Mouse (Mus musculus) layer of hippocampus, adult 2 months (tissue): ENCODE measurements at regions not wholly inside any gene's neighbourhood (a gene's known extent, or its start where the extent isn't known, plus 50 kb on each side); places are given as distances from the start of the nearest gene placed in this dataset.

ENCODE experiments used
- DNase-seq, 2 experiments: peaks; one replicate each; pipeline ENCODE4 v3.0.0; 2022; ENCODE audit warnings: low spot score in 2 of 2
- H3K27ac ChIP-seq: fragments of 200-600 bp; 2 replicates; pipeline ENCODE4 v1.8.1; 2022
- H3K4me3 ChIP-seq: fragments of 200-600 bp; 2 replicates; pipeline ENCODE4 v1.8.1; 2022; ENCODE audit warnings: mild to moderate bottlenecking
- CTCF ChIP-seq: fragments of 200-600 bp; conservative IDR thresholded peaks from 2 replicates; pipeline ENCODE4 v1.8.1; 2022; ENCODE audit warnings: antibody characterized with exemption, mild to moderate bottlenecking, moderate library complexity

- H3K27ac ChIP-seq = no peak overlapping the region; the same call in 1 of the 2 replicates
- H3K4me3 ChIP-seq = no peak overlapping the region
- TF ChIP-seq CTCF = no peak
- DNase-seq = peak in 1 of 2 experiments; percentile 16
These were observed 138.0 kb downstream of the Usp46 start for GRCm38 (mm10) chr5:73930205-73930604.

- TF ChIP-seq CTCF = peak; percentile 83
- peak in 1 of 2 experiments; percentile 47 for DNase-seq
- H3K4me3 ChIP-seq = no peak overlapping the region
These were observed 130.4 kb downstream of the Usp46 start for GRCm38 (mm10) chr5:73937799-73938198.

GRCm38 (mm10) chr5:73938450-73938849 is 129.8 kb downstream of the Usp46 start:
- TF ChIP-seq CTCF = peak; percentile 63
- no peak overlapping the region for H3K27ac ChIP-seq
- no peak overlapping the region for H3K4me3 ChIP-seq
- DNase-seq = no peak

More at GRCm38 (mm10) chr5:73937799-73938198, 130.4 kb downstream of the Usp46 start:
- H3K27ac ChIP-seq = no peak overlapping the region

GRCm38 (mm10) chr5:73942950-73943349 is 125.3 kb downstream of the Usp46 start:
- TF ChIP-seq CTCF = no peak
- DNase-seq = no peak
- Histone ChIP-seq H3K27ac (no peak overlapping the region), H3K4me3 (no peak overlapping the region)

GRCm38 (mm10) chr5:73945671-73946070 is 122.6 kb downstream of the Usp46 start:
- no peak for DNase-seq
- Histone ChIP-seq H3K27ac (no peak overlapping the region), H3K4me3 (no peak overlapping the region)
- no peak for TF ChIP-seq CTCF

GRCm38 (mm10) chr5:73946164-73946563 is 122.1 kb downstream of the Usp46 start:
- TF ChIP-seq CTCF = no peak
- no peak overlapping the region for H3K27ac ChIP-seq

GRCm38 (mm10) chr5:73948031-73948899 is 120.0 kb downstream of the Usp46 start:
- TF ChIP-seq CTCF = no peak
- DNase-seq = no peak
- no peak overlapping the region for H3K27ac ChIP-seq
- H3K4me3 ChIP-seq = no peak overlapping the region

More at GRCm38 (mm10) chr5:73946164-73946563, 122.1 kb downstream of the Usp46 start:
- no peak overlapping the region for H3K4me3 ChIP-seq
- no peak for DNase-seq
